Mouse (Mus musculus): ENCODE data around the gene Ctla4.

Gene Ctla4

GRCm38 (mm10) chr1:60865167-60865566 is 21.6 kb upstream of the Ctla4 start:
- DNase-seq (ENCODE audit: low spot score in 2 of 2): no peak

GRCm38 (mm10) chr1:60866043-60866442 is 20.8 kb upstream of the Ctla4 start:
- no peak for DNase-seq (ENCODE audit: low spot score in 2 of 2)

DNA sequence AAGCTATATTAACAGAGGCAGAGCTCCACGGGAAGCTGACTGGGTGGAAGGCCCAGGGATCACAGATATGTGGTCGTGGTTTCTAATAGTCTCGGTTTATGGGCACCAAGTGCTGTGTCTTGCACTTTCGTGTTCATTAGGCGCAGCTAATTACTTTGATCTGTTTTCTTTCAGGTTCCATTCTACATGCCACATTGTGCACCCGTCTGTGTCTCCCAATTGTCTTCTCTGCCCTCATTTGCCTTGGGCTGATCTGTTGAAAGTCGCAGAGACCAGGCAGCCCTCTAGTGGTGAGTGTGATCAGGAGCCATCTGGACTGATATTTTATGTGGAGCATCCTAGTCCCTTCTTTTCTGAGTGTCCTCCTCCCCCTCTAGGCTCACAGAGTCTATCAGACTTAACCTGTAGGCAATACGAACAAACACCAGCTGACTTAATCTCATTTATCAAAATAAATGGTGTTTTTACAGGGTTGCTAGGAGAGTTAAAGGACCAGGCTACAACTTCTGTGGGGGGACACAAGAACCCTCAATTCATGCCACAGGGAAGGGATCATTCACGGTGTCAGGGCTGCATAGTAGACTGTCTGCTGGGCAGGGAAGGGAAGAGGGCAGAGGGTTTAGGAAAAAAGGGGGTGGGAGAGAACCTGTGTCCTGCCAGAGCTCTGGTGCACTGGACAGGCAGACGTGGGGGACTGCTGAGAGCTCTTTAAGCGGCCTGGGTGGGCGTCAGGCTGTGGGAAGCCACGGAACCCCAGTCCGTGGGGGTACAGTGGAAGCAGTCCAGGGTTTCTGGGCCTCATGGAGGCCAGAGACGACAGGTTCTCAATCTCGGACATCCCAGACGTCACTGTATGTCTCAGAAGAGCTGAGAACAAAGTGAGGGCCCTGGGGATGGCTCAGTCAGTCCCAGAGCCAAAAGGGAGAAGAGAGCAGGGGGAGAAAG is 18.2 kb upstream of the Ctla4 start:
- peak in 1 of 2 experiments; percentile 55 for DNase-seq (ENCODE audit: low spot score in 2 of 2)

GRCm38 (mm10) chr1:60875267-60875666 is 11.5 kb upstream of the Ctla4 start:
- no peak for DNase-seq (ENCODE audit: low spot score in 2 of 2)

- no peak for DNase-seq (ENCODE audit: low spot score in 2 of 2)
These were observed 6.5 kb upstream of the Ctla4 start for GRCm38 (mm10) chr1:60880116-60880867.

DNA sequence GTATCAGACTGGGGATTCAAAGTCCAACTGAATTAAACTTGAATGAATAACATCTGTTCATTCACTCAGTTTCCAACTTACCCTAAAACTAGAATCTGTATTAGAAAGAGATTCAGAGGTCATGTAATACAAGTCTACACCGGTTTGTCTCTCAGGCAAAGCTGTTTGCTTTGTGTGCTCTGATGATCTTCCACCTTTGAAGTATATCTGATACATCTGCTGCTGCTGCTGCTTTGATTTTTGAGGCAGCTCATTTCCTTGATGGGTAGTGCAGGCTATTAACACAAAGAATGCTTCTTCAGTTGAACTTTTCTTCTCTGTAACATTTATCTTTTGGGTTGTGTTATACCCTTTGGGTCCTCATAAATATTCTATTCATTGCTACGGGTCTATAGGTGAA is 4.0 kb upstream of the Ctla4 start:
- no peak for DNase-seq (ENCODE audit: low spot score in 2 of 2)

DNA sequence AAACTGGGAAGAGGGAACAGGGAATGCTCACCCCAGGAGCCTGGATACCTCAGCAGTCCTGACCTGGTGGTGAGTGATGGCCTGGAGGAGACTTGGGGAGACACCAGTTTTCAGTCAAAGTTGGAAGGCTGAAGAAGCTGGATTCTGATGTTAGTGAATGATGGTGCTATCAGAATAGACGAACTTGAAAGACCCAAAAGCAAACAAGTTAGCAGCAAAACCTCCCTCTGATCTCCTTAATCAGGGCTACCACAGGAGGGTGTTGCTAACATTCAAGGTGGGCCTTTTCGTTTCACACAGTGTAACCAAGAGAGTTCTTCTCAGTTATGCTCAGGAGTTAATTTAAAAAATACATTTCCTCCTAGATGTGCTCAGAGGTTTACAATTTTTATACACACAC is 3.5 kb upstream of the Ctla4 start:
- no peak for DNase-seq (ENCODE audit: low spot score in 2 of 2)

GRCm38 (mm10) chr1:60884611-60885010 is 2.2 kb upstream of the Ctla4 start:
- DNase-seq (ENCODE audit: low spot score in 2 of 2): no peak

GRCm38 (mm10) chr1:60898127-60898932 is 11.5 kb downstream of the Ctla4 start:
- DNase-seq (ENCODE audit: low spot score in 2 of 2): no peak

DNA sequence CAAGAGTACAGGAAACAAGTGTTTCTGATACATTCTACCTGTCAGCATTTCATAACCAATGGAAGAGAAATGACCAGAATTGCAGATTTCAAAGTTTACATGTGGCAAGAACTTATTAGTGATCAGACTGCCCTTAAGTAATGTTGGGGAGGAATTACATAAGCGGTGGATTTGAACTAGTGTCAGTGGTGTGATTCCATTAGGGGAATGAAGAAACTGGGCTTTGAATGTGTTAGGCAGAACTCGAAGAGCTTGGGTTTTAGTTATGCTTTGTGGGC is 12.1 kb downstream of the Ctla4 start:
- no peak for DNase-seq (ENCODE audit: low spot score in 2 of 2)

GRCm38 (mm10) chr1:60899244-60899643 is 12.4 kb downstream of the Ctla4 start:
- no peak for DNase-seq (ENCODE audit: low spot score in 2 of 2)

- no peak for DNase-seq (ENCODE audit: low spot score in 2 of 2)
These were observed 15.7 kb downstream of the Ctla4 start for GRCm38 (mm10) chr1:60902547-60902946.

DNA sequence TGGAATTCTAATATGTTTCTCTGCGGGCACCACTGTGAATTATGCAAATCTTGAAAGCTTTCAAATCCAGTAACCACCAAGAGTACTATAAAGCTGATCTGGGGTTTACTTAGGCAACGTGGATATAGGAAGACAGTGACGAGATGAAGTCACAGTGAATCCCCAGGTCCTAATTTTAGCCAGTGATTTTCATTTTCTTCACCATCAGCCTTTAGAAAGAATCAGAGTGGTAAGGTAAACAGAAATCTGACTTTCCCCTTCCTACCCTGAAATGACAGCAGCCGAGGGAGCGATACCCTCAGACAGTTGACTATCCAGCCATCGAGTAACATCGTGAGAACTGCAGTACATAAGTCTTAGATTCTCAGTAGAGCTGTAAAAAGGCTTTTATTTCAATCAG is 16.3 kb downstream of the Ctla4 start:
- no peak for DNase-seq (ENCODE audit: low spot score in 2 of 2)

GRCm38 (mm10) chr1:60904456-60904978 is 17.7 kb downstream of the Ctla4 start:
- no peak for DNase-seq (ENCODE audit: low spot score in 2 of 2)

DNA sequence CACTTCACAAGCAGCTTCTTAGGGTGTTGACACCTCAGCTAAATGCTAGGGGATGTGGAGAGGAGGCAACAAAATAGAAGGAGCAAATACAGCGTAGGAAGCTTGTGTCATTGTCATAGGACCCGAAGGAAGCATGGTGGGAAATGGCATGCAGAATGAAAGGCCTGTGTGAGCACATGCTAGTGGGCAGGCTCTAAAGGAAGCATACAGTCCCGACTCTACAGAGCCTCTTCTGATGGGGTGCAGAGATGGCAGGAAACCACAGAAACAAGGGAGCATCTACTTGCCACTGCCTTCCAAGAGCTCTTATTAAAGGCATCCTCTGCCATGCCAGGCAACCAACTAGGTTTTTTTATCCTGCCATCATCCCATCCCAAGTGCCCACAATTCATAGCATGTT is 20.7 kb downstream of the Ctla4 start:
- no peak for DNase-seq (ENCODE audit: low spot score in 2 of 2)

GRCm38 (mm10) chr1:60908751-60909161 is 22.0 kb downstream of the Ctla4 start:
- DNase-seq (ENCODE audit: low spot score in 2 of 2): no peak

- DNase-seq (ENCODE audit: low spot score in 2 of 2): no peak
These were observed 22.9 kb downstream of the Ctla4 start for GRCm38 (mm10) chr1:60909746-60910145.

DNA sequence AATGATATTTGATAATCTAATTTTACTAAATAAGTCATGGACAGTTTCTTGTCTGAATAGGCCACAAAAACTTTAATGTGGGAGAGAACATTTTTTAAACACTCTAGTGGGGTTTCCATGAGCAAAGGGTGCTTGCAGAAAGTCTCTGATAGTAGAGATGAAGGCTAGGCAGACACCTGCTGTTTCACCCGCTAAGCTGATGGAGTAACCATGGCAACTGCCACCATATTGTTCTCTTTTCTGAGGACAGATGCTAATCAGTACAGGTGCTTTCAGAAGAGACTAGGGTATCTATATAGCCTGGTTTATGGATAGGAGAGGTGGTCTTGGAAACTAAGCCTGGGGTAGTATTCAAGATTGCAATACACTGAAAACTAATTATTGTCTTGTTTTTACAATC is 24.0 kb downstream of the Ctla4 start:
- DNase-seq (ENCODE audit: low spot score in 2 of 2): no peak

DNA sequence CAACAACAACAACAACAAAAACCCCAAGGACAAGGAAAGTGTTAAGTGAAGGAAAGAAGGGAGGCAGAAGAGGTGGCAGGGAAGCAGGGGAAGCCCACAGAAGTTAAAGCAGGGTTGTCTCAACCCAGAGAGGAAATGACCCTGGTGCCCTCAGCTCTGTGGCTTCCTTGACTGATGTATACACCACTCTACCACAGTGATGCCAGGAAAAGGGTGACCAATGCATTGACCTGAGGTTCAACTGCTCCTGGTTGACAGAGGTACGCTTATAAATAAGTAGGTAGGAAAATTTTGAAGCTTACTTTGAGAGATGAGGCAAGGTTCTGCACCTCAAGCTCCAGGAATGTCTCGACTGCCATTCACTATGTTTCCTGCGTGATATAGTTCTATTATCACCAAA is 24.8 kb downstream of the Ctla4 start:
- DNase-seq (ENCODE audit: low spot score in 2 of 2): no peak

DNA sequence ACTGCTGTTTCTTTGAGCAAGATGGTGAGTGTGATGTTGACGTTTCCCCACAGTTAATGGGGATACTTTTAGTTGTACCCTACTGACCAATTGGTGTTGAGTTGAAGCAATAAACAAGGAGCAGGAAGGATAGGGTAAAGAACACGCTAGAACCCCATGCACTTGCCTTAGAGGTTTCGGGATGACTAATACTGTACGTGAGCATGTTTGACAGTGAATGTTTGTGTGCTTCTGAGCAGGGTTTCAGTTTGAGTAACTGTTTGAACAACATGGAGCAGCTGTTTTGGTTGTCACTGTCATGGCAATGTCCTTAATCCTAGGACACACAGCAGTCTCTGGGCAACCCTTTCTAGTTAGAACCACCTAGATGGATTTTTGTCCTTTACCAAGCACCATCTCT is 26.5 kb downstream of the Ctla4 start:
- DNase-seq (ENCODE audit: low spot score in 2 of 2): no peak

DNA sequence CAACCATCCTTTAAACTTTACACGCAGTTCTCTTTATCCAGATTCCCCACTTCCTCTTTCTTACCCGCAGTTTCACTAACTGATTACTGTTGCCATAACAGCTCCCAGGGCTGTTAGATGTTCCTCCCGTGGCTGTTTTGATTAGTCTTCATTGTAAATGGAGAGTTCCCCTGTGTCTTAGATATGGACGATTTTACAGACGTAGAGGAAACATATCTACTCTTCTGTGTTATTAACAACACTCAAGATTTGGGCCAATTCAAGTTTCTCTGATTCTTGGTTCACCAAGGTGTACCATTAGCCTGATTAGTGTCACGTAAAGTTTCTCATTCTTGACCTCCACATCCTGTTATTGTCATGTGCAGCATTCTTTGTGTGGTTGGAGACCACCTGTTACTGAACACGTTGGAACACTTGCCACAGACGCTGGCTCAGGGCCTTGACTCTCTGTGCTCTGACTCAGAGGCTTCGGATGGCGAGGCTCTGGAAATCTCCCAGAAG is 29.5 kb downstream of the Ctla4 start:
- no peak for DNase-seq (ENCODE audit: low spot score in 2 of 2)
